Mouse (Mus musculus) midbrain, embryonic 16.5 days (tissue): ENCODE results near the gene Olfr1496. TPM values are rescaled to one million over a fixed set of nuclear protein-coding genes. Genes with fewer than 3 reads are reported as not detected.

ENCODE experiments used
- ATAC-seq: fragments of 200-750 bp; cut with Nextera tagmentation; 2 replicates; pipeline ENCODE4 v1.8.0; 2017; ENCODE audit warnings: moderate TSS enrichment
- H3K27ac ChIP-seq: fragments of 300-500 bp; sonication (generic); 2 replicates; pipeline ENCODE4 v1.5.1; 2014; ENCODE audit warnings: mild to moderate bottlenecking, low read length, mixed read lengths
- H3K27me3 ChIP-seq: fragments of 300-500 bp; sonication (generic); 2 replicates; pipeline ENCODE4 v1.6.1; 2014; ENCODE audit warnings: low read depth, low read length, mixed read lengths; ENCODE audit not compliant: control insufficient read depth, insufficient read depth
- H3K36me3 ChIP-seq: fragments of 300-500 bp; sonication (generic); 2 replicates; pipeline ENCODE4 v1.6.1; 2014; ENCODE audit warnings: mild to moderate bottlenecking, low read length, moderate library complexity, mixed read lengths; ENCODE audit not compliant: control insufficient read depth, insufficient read depth
- H3K4me1 ChIP-seq: fragments of 300-500 bp; sonication (generic); 2 replicates; pipeline ENCODE4 v1.6.1; 2014; ENCODE audit warnings: mild to moderate bottlenecking, low read length, mixed read lengths; ENCODE audit not compliant: control insufficient read depth, insufficient read depth
- H3K4me2 ChIP-seq: fragments of 300-500 bp; sonication (generic); 2 replicates; pipeline ENCODE4 v1.6.1; 2014; ENCODE audit warnings: mild to moderate bottlenecking, low read length, mixed read lengths
- H3K4me3 ChIP-seq: fragments of 300-500 bp; sonication (generic); 2 replicates; pipeline ENCODE4 v1.5.1; 2014; ENCODE audit warnings: low read depth, mild to moderate bottlenecking, low read length, moderate library complexity, mixed read lengths
- H3K9ac ChIP-seq: fragments of 300-500 bp; sonication (generic); 2 replicates; pipeline ENCODE4 v1.6.1; 2014; ENCODE audit warnings: low read depth, low read length, mixed read lengths
- H3K9me3 ChIP-seq: fragments of 300-500 bp; sonication (generic); replicated peaks from 2 replicates; pipeline ENCODE4 v1.6.1; 2014; ENCODE audit warnings: mild to moderate bottlenecking, low read length, mixed read lengths; ENCODE audit not compliant: control insufficient read depth, poor library complexity, severe bottlenecking
- WGBS: fragments of 180-500 bp; shearing (Covaris S2); extraction: QIAGEN DNeasy Blood & Tissue Kit; methylation state at CpG from one replicate; pipeline ENCODE4 v1.1.7; 2014; 5-methylcytosine and 5-hydroxymethylcytosine counted together
- polyA plus RNA-seq: library from polyadenylated mRNA; unstranded; fragments of >200 nt; fragmentation: Nextera tagmentation; extraction: Ambion mirVana; gene quantifications from 2 replicates; pipeline ENCODE4 v1.2.1, GENCODE M21; 2015

The Olfr1496 gene
- polyA plus RNA-seq, 1 experiment from 2014 or later = not detected

DNA sequence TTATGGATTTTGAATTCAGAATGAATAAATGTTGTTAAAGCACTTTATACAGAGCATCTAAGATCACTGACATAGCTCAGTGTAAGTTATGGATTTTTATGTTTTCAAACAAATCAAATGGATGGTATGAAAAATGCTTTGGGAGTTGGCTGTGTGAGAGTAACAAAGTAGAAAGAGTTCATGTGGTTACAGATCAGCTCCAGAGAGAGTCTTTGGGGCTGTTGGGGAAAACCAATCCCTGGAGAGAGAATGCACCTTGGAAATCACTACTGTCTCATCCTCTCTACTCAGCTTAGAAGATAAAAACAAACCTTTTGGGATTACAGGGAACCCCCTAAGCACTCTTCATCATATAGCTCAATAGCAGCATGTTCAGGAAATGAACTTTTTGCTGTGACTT, 41.7 kb downstream of the Olfr1496 start, which contains the start of gene Olfr1499:
Olfr1499 (minus strand) TSS at position 101 of the 400 bp plus-strand sequence.
- Histone ChIP-seq H3K27me3 (no peaks in the 10 kb centered on the region), H3K9ac (no peak within 1 kb of the TSS), H3K36me3 (no peaks in the 10 kb centered on the region), H3K4me1 (no peaks in the 10 kb centered on the region), H3K9me3 (no peaks in the 10 kb centered on the region), H3K4me2 (no peak within 1 kb of the TSS), H3K27ac (no peak within 1 kb of the TSS), H3K4me3 (no peak within 1 kb of the TSS)
- no peak for ATAC-seq

DNA sequence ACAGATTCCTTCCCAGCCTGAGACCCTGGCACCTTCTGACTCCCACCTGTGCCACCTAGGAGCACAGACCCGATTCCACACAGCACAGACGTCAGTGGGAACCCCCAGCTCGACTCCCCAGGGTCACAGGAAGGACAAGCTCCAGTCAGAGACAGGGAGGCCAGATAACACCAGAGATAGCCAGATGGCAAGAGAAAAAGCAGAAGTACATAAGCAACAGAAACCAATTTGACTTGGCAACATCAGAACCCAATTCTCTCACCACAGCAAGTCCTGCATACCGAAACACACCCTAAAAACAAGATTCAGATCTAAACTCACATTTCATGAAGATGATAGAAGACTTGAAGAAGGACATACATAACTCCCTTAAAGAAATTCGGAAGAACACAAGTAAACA, 43.2 kb downstream of the Olfr1496 start:
- WGBS = 76% methylated on average over 5 of the region's 5 CpGs
- H3K9me3 ChIP-seq = no peaks in the 10 kb centered on the region

DNA sequence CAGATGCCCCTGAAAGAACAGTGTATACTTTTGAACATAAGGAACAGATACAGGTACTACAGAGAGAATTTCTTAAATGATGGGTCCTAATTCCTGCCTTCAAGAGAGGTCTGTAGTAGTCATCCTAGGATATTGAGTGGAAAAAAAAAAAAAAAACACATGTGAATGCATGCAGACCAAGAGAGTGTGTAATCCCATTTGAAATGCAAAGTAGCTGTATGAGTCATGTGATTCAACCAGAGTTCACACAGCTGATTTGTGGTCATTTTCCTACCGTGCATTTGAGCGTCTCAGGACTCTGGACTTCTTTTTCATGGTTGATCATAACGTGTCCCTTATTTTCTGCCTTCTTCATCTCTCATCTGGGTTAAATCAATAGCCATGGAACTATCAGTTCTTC, 50.8 kb downstream of the Olfr1496 start:
- Histone ChIP-seq H3K4me1 (no peaks in the 10 kb centered on the region), H3K36me3 (no peaks in the 10 kb centered on the region), H3K27me3 (no peaks in the 10 kb centered on the region), H3K9ac (no peak overlapping the region), H3K9me3 (no peaks in the 10 kb centered on the region), H3K27ac (no peak overlapping the region), H3K4me2 (no peak overlapping the region), H3K4me3 (no peak overlapping the region)
- no peak for ATAC-seq
- 54% methylated on average over 3 of the region's 3 CpGs for WGBS

More for the DNA sequence above, 43.2 kb downstream of the Olfr1496 start:
- no peak overlapping the region for H3K27ac ChIP-seq
- H3K4me1 ChIP-seq = no peaks in the 10 kb centered on the region
- H3K4me3 ChIP-seq = no peak overlapping the region
- H3K4me2 ChIP-seq = no peak overlapping the region
- no peaks in the 10 kb centered on the region for H3K27me3 ChIP-seq
- H3K9ac ChIP-seq = no peak overlapping the region
- H3K36me3 ChIP-seq = no peaks in the 10 kb centered on the region
- ATAC-seq = no peak

DNA sequence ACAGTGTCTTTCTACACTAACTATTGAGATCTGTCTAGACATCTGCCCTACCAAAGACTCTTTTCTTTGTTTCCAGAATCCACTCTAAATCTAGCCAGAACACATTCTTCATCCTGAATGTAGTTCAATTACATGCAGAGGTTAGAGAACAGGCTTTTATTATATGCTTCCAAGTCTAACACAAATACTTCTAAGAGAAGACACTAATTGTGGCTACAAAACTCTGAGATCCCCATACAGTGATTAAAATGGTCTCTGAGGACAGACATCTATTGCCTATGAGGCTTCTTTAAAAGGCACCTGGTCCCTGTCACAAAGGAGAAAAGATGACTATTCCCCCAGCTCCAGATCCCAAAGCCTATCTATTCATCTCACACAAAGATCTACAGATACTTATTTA, 52.7 kb downstream of the Olfr1496 start, which contains the start of gene Olfr1500:
Olfr1500 (minus strand) TSS at position 101 of the 400 bp plus-strand sequence.
- no peaks in the 10 kb centered on the region for H3K27me3 ChIP-seq
- no peak within 1 kb of the TSS for H3K9ac ChIP-seq
- no peak within 1 kb of the TSS for H3K4me3 ChIP-seq
- no peaks in the 10 kb centered on the region for H3K9me3 ChIP-seq
- no peaks in the 10 kb centered on the region for H3K4me1 ChIP-seq
- ATAC-seq = no peak
- H3K4me2 ChIP-seq = no peak within 1 kb of the TSS
- no peaks in the 10 kb centered on the region for H3K36me3 ChIP-seq
- no peak within 1 kb of the TSS for H3K27ac ChIP-seq

Other genes starting within 250 kb of the Olfr1496 start
- gene Olfr1480, start 250.0 kb upstream of the Olfr1496 start, polyA plus RNA-seq = not detected in 2 replicates
- not detected in 2 replicates for gene Olfr1484, start 194.4 kb upstream of the Olfr1496 start, polyA plus RNA-seq
- gene Olfr1487, start 160.5 kb upstream of the Olfr1496 start, polyA plus RNA-seq = not detected in 2 replicates
- gene Olfr1489, start 146.3 kb upstream of the Olfr1496 start, polyA plus RNA-seq = not detected in 2 replicates
- gene Olfr1490, start 126.8 kb upstream of the Olfr1496 start, polyA plus RNA-seq = not detected in 2 replicates
- not detected in 2 replicates for gene Olfr1491, start 80.6 kb upstream of the Olfr1496 start, polyA plus RNA-seq
- not detected in 2 replicates for gene Olfr1493-ps1, start 54.6 kb upstream of the Olfr1496 start, polyA plus RNA-seq
- not detected in 2 replicates for gene Olfr1494, start 38.1 kb upstream of the Olfr1496 start, polyA plus RNA-seq
- gene Olfr1495, start 13.3 kb upstream of the Olfr1496 start, polyA plus RNA-seq = not detected in 2 replicates
- not detected in 2 replicates for gene Olfr1497, start 20.3 kb downstream of the Olfr1496 start, polyA plus RNA-seq
- not detected in 2 replicates for gene Olfr1499, start 41.6 kb downstream of the Olfr1496 start, polyA plus RNA-seq
- not detected in 2 replicates for gene Olfr1500, start 52.6 kb downstream of the Olfr1496 start, polyA plus RNA-seq
- not detected in 2 replicates for gene Olfr1501, start 72.8 kb downstream of the Olfr1496 start, polyA plus RNA-seq
- not detected in 2 replicates for gene Olfr1502, start 83.9 kb downstream of the Olfr1496 start, polyA plus RNA-seq
- gene Olfr1504, start 120.0 kb downstream of the Olfr1496 start, polyA plus RNA-seq = not detected in 2 replicates
- gene Olfr1505, start 135.7 kb downstream of the Olfr1496 start, polyA plus RNA-seq = not detected in 2 replicates